Mouse (Mus musculus) kidney, adult 2 months (tissue): ENCODE data around the gene Rbm48.

Experiments
- CTCF ChIP-seq: fragments of 200-500 bp; conservative IDR thresholded peaks from 2 replicates; pipeline ENCODE4 v1.5.1; 2011; ENCODE audit warnings: low read depth, mild to moderate bottlenecking, control low read depth, low read length, moderate library complexity, mixed read lengths; ENCODE audit not compliant: insufficient read depth, insufficient read length
- POLR2A ChIP-seq: fragments of 200-500 bp; IDR thresholded peaks from one replicate; pipeline ENCODE4 v1.6.1; 2011; ENCODE audit warnings: low read depth, low read length, control low read depth

DNA sequence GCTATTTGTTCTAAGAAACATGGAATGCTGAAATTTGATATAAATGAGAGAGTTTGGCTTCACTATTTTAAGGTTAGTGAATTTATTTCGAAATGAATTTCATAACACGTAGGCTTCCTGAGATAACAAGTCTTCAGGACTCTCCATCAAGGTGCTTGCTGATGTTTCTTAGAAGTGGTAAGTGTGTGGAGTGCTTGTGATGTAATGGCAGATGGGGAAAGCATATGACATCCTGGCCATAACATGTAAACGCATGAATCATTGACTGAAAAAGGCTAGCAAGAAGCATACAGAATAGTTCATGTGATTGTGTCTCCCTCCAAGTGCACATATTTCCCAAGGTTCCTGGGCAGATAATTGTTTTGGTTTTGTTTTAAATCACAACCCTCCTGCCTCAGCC lies 4.4 kb upstream of the Rbm48 start:
- TF ChIP-seq CTCF = no peak
- TF ChIP-seq POLR2A = no peak
